Mouse (Mus musculus): ENCODE data around the gene Atp6v1g2. TPM values are rescaled to one million over a fixed set of nuclear protein-coding genes. Genes with fewer than 3 reads are reported as not detected.
"Not testable (repeated sequence)": the region's sequence is repeated elsewhere in the genome, so short reads cannot be mapped to it uniquely, and the experiment has no call there.

The Atp6v1g2 gene
- total RNA-seq, 2 experiments from 2014 or later: 454 to 455 TPM

GRCm38 (mm10) chr17:35232659-35233058 lies 801 bp upstream of the Atp6v1g2 start:
- intact Hi-C loops (cut with DNase I): loop anchor here (2.0 to 10.0 kb wide), 4 partner anchors 54 to 628 kb away; partner anchors contain the start of genes Agpat1, Rnf5 and Vars
- peak in 1 of 2 experiments; percentile 5 for DNase-seq (ENCODE audit: low spot score in 2 of 2)

GRCm38 (mm10) chr17:35234090-35234489 lies 630 bp downstream of the Atp6v1g2 start:
- intact Hi-C loops (cut with DNase I): loop anchor here (10.0 kb wide), 2 partner anchors 229 to 629 kb away; partner anchors contain the start of genes Agpat1, Rnf5 and Vars
- DNase-seq (ENCODE audit: low spot score in 2 of 2): not testable (repeated sequence)

- intact Hi-C loops (cut with DNase I): loop anchor here (5.0 to 10.0 kb wide), 3 partner anchors 113 to 630 kb away; partner anchors contain the start of genes Agpat1, Csnk2b, Gpank1 and Rnf5
- DNase-seq (ENCODE audit: low spot score in 2 of 2): peak in 1 of 2 experiments; percentile 27
Measured at GRCm38 (mm10) chr17:35234903-35235302, 1.4 kb downstream of the Atp6v1g2 start.

GRCm38 (mm10) chr17:35235614-35236389 lies 2.3 kb downstream of the Atp6v1g2 start, which contains the start of gene Nfkbil1:
TSS of gene Nfkbil1 (minus strand) at chr17:35235792.
- DNase-seq (ENCODE audit: low spot score in 2 of 2): peak; percentile 95 to 96
- intact Hi-C loops (cut with DNase I): loop anchor here (5.0 to 10.0 kb wide), 3 partner anchors 114 to 631 kb away; partner anchors contain the start of genes Agpat1, Csnk2b, Gpank1 and Rnf5

- peak; percentile 99 to 100 for DNase-seq (ENCODE audit: low spot score in 2 of 2)
- intact Hi-C loops (cut with DNase I): loop anchor here (5.0 to 10.0 kb wide), 3 partner anchors 114 to 632 kb away; partner anchors contain the start of genes Agpat1, Csnk2b, Gpank1 and Rnf5
Measured at GRCm38 (mm10) chr17:35236390-35236746, 2.9 kb downstream of the Atp6v1g2 start.

DNA sequence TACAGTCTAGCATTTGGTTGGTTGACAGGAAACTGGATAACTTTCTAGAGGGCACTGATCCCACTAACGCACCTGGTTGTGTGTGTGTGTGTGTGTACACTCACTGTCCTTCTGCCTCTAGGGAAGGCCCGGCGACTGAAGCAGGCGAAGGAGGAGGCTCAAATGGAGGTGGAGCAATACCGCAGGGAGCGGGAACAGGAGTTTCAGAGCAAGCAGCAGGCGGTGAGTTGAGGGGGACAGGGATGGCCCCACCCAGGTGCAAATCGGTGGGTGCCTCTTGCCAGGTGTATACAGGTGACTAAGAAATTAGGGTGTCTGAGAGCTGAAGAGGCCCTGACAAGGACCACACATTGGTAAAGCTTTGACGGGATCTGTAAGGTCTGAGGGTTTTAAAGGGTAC lies 3.5 kb downstream of the Atp6v1g2 start:
- intact Hi-C loops (cut with DNase I): loop anchor here (5.0 to 10.0 kb wide), 3 partner anchors 115 to 632 kb away; partner anchors contain the start of genes Agpat1, Csnk2b, Gpank1 and Rnf5
- DNase-seq (ENCODE audit: low spot score in 2 of 2): peak in 1 of 2 experiments; percentile 19

GRCm38 (mm10) chr17:35237504-35237903 lies 4.0 kb downstream of the Atp6v1g2 start:
- intact Hi-C loops (cut with DNase I): loop anchor here (5.0 to 10.0 kb wide), 3 partner anchors 115 to 633 kb away; partner anchors contain the start of genes Agpat1, Csnk2b, Gpank1 and Rnf5
- peak in 1 of 2 experiments; percentile 21 for DNase-seq (ENCODE audit: low spot score in 2 of 2)

- intact Hi-C loops (cut with DNase I): loop anchor here (5.0 to 10.0 kb wide), 3 partner anchors 117 to 635 kb away; partner anchors contain the start of genes Agpat1, Csnk2b, Gpank1 and Rnf5
- no peak for DNase-seq (ENCODE audit: low spot score in 2 of 2)
Measured at GRCm38 (mm10) chr17:35239700-35240099, 6.2 kb downstream of the Atp6v1g2 start.

DNA sequence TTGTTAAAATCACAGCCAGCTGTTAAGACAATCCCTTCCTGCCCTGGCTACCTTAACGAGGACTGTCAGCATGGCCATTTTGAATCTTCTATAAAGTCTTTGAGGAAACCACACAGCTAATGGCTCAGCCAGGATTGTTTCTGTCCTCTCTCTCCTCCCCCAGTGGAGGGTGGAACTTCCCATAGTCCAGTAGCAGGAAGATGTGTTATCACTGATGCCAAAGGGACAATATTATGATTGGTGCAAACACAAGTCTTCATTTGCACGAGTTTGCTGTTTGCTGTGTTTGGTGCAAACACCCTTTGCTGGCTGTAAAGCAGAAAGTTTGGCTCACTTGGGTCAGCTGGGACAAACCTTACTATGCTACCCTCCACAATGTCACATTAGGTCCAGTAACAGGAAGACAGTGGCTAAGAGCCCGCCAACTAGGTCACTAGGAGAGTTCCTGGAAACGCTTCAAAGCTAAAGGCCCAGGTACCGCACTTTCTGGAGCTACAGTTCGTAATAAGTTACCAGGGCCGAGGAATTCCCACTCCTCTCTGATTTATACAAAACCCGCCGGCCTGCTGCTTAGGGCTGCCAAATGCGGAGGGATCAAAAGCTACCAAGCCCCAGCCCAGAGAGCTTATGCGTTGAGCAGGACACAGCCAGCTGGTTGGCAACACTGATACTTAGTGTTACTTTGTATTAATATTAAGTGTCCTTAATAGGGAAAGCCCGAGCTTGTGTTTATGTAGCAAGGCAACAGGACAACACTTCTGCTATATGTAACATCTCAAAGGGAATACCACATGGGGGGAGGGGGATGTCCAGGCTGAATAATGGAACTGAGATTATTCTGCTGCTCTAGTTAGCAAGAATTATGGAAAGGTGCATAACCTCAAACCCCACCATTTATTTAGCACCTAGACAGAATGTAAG lies 7.2 kb downstream of the Atp6v1g2 start:
- intact Hi-C loops (cut with DNase I): no loop called here

DNA sequence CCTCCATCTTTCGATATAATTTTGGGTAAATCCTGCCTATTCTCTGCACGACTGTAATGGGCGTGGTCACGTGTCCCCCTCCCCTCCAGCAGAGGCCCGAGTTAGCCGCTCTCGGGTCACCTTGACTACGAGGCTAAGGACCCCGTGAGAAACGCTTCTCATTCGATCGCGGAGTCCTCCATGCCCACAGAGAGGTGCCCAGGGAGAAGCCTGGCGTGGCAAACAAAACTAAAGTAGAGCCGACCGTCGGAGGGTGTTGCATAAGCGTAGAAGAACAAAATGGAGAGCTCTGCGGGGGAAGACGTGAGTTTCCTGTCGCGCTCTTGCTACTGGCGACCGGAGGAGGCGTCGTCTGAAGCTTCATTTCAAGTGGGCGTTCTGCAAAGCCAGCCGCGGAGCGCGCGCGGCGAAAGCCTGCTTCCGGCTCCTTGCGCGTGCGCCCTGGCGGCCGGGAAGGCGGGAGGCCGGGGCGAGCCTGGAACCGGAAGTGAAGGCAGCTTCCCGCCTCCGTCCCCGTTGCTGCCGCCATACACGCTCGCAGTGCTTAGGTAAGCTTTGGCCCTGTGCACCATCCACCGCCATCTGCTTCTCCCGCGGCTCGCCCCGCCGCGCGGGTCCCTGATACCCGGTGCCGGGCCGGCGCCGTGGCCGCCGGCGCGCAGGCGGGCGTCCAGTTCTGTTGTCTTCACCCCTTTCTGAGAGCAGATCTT lies 8.0 kb downstream of the Atp6v1g2 start, which contains the start of gene Ddx39b:
Ddx39b (plus strand) TSS at position 442 of the 710 bp plus-strand sequence.
- DNase-seq (ENCODE audit: low spot score in 2 of 2): peak; percentile 97 to 98
- intact Hi-C loops (cut with DNase I): no loop called here

More for the DNA sequence above, 7.2 kb downstream of the Atp6v1g2 start:
- no peak for DNase-seq (ENCODE audit: low spot score in 2 of 2)

DNA sequence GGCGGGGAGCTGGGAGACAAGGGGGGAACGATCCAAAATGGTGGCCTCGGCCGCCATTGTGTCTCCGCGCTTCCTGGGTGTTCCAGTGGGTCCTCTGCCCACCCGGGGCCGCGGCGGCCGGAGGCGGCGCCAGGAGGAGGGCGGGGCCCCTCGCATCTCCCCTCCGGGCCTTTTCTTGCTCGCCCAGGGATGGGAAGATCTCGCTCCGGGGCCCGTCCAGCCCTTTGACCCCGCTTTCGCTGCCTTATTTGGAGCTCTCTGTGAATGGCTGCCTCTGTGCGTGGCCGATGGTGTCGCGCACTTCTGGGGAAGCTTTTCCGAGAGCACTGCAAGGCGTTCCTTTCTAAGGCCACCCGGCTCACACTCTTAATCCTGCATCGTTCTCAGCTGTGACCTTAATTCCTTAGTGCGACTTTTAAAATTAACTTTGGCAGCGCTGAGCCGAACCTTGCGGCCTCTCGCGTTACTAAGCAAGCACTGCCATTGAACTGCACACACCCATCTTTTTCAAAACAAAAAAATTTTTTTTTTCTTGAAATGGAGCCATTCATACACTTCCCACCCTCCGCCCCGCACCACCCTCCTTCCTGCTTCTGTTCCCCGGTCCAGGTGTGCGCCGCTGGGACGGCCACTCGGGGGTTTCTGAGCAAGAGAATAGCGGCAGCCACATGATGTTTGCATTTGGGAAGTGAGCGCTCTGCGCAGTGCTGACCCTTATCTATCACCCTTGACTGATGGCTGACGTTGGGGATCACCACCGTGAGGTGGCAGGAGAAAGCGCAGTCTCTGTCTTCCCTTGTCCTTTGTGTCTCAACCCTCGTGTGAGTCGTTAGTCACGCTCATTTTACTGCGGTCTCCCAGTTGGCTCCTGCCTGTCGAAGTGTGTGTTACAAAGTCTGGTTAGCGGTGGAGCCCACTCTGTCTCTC lies 8.8 kb downstream of the Atp6v1g2 start:
- peak; percentile 54 to 75 for DNase-seq (ENCODE audit: low spot score in 2 of 2)
- intact Hi-C loops (cut with DNase I): no loop called here

- peak; percentile 47 to 67 for DNase-seq (ENCODE audit: low spot score in 2 of 2)
- intact Hi-C loops (cut with DNase I): no loop called here
Measured at GRCm38 (mm10) chr17:35243086-35243485, 9.6 kb downstream of the Atp6v1g2 start.

DNA sequence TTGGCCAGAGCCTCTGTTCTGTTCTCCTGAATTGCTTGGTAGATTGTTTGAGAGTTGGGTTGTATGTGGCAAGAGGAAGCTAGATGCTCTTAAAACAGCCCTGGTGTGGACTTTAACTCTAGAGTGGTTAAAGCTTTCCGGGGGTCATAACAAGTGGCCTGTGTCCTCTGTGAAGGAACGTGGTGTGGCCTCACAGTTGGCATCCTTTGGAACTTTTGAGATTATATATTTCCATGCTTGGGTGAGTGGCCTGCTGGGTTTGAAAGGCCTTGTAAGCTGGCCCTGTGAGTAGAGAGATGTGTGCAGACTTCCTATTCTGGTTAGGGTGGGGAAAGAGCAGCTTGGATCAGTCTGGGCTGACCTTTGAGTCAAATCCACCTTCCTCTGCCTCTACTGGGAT lies 11.5 kb downstream of the Atp6v1g2 start:
- peak in 1 of 2 experiments; percentile 5 for DNase-seq (ENCODE audit: low spot score in 2 of 2)
- intact Hi-C loops (cut with DNase I): no loop called here

DNA sequence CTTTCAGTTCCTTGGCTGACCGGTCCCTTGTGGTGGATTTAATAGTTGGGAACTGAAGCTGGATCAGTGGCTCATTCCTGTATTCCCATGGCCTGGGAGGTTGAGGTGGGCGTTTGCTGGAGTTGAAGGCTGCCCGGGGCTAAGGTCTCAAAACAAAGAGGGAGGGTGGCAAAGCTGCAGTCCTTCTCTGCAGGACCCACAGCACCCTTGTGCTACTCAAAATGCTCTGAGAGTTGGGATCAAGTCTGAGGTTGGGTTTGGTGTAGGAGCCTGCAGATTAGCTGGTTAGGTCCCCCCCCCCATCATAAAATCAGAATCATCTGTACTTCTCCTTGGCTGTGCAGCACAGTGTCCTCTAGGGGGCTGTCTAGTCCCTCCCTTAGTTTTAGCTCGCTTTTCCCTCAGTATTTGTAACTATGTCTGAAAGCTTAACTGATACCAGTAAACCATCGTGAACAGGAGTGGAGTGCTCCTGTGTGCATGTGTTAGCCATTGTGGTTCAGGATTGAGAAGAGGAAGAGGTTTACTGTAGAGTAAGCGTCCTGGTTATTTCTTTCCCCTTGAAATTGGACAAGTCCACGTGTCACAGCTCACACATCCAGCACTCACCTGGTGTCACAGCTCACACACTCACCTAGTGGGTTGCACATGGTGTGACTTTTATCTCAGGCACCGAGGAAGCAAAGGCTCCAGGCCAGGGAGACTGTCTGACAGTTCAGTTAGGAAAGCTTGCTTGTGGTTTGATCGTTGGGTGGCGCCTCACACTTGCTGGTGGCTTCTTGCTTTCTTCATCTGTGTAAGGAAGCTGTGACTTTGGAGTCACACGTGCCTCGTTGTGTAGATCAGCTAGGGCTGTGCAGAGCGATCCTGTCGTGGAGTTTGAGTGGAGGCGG lies 12.5 kb downstream of the Atp6v1g2 start:
- intact Hi-C loops (cut with DNase I): no loop called here
- peak in 1 of 2 experiments; percentile 40 for DNase-seq (ENCODE audit: low spot score in 2 of 2)

DNA sequence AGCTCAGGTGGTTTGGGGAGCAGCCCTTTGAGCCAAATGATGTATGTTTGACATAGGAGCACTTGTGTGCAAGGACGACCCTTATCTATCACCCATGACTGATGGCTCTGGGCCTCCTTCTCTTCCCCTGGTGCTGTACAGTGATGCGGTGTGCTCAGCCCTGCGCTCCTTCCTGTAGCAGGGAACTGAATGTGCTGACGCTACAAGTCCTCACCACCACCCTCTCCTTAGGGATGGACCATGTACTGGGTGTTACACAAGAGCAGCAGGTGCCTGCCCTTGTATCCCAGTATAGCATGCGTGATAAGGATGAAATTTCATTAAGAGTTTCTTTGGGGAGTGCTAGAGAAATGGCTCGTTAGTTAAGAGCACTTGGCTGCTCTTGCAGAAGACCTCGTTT lies 13.7 kb downstream of the Atp6v1g2 start:
- intact Hi-C loops (cut with DNase I): no loop called here
- DNase-seq (ENCODE audit: low spot score in 2 of 2): no peak

DNA sequence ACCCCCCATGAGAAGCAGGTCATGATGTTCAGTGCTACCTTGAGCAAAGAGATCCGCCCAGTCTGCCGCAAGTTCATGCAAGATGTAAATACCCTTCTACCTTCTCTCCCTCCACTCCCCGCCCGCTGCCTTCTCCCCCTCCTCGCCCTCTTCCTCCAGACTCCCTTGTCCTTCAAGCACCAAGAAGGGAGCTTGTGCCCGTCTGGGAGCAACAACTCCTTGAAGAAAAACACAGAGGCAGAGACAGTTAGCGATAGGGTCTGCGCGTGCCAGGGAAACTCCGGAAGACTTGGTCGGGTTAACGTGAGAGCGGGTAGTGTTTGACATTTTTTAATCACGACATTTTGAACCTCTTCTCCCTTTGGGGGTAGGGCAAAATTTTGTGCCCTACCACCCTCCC lies 15.5 kb downstream of the Atp6v1g2 start:
- intact Hi-C loops (cut with DNase I): no loop called here
- DNase-seq (ENCODE audit: low spot score in 2 of 2): no peak
